Mouse (Mus musculus): ENCODE measurements around the gene Spata48. TPM values are rescaled to one million over a fixed set of nuclear protein-coding genes. Genes with fewer than 3 reads are reported as not detected.

Gene Spata48
- polyA plus RNA-seq (2012), result 6.2 and 6.8 TPM in 2 replicates

DNA sequence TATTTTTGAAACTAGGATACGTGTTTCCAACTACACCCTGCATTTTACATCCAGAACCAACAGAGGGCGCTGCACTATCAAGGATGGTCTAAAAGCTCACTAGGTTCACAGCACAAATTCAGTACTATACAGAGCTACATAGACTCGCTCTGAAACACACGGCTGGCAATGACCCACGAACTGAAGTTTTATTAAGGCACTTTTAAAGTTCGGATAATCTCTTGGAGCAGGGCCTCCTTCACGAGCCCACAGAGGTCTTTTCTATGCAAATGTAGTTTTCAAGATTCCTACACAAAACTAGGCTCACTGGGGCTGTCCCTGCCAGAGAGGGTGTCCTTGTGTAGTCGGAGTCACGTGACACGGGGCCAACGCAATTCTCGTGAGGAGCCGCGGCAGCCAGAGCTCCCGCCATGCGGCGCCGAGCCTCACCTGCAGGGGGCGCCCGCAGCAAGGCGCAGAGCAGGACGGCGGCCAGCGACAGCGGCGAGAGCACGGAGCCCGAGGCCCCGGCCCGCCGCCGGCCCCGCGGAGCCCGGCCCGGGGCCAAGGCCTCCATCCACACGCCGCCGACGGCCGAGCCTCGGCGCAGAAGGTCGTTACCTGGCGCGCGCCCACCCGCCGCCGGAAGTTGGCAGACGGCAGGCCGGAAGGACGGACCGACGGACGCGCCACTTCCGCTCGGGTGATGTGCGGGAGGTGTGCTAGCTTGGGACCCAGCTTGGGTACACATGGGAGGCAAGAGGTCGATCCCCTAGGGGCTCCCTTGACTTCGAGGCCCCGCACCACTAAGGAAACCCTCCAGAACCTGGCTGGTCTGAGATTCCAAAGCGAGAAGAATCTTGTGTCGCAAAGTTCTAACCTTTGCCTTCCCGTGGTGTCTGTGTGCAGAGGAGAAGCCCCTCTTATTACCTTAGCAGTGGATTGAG is at the start of gene Spata48, which contains the start of gene Zpbp:
TSS of gene Spata48 (plus strand) at position 460 of the 926 bp plus-strand sequence.
TSS of gene Zpbp (minus strand) at position 774 of the 926 bp plus-strand sequence.
- TF ChIP-seq GATA1 (IDR thresholded peaks at IDR 0.05; ENCODE audit: low read length), result no peak

DNA sequence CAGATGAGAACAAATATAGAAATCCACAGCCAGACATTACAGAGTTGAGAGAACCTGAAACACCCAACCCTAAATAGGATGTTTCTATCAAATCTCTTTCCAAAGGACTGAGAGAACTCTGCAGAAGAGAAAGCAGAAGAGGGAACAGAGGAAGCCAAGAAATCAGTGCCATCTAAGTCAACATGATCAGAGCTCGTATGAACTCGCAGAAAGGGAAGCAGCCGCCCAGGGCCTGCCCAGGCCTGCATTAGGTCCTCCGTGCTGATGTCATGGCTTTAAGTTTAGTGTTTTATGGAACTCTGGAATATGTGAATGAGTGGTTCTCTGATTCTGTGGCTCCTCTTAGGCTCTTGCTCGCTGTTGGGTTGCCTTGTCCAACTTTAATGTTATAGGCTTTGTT is 47.7 kb upstream of the Spata48 start:
- TF ChIP-seq GATA1 (IDR thresholded peaks at IDR 0.05; ENCODE audit: low read length), result no peak

DNA sequence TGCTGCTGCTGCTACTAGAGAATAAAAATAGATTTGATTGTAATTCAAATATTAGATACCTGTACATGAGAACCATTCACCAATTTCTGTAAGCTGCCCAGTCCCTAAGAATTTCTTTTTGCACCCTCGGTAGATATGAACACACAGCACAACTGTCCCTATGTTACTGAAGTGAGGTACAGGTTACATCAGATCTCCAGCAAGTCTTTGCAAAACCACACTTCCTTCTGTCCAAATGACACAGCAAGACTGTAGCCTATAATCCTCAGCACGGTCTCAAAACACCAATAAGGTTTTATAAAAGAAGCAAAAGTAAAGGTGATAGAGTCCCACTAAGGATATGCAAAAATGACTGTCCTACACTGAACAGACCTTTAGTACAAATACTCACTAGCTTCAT is 44.5 kb upstream of the Spata48 start:
- no peak for TF ChIP-seq GATA1 (IDR thresholded peaks at IDR 0.05; ENCODE audit: low read length)

DNA sequence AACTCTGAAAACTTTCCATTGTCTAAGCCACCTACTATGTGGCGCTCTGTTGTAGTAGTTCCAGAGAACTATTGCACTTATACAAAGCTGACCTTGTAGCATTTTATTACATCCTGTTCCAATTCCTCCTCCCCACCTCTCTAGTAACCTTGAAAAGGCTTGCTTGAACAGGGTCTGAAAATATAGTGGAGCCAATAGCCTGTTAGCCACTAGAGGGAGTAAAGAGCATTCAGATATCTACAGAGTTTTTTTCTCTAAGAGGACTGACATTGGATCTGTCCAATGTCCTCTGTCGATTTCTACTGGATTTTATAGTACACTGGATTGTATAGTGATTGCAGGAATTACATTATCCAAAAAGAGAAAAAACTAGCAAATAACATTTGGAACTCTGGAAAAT is 6.9 kb upstream of the Spata48 start:
- no peak for TF ChIP-seq GATA1 (IDR thresholded peaks at IDR 0.05; ENCODE audit: low read length)

DNA sequence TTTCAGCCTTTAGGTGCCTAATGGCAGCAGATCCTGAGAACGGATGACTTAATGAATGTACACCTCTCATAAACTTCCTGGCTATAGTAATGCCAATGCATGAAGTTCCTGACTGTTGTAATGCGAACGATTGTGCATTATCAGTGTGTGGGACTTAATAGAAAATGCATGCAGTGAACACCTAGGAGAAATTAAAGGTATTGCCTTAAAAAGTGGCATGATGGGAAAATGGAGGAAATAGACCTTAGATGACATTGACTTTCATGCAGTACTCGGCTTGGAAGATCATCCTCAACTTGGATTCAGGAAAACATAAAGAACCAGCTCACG is 632 bp downstream of the Spata48 start:
- TF ChIP-seq GATA1 (IDR thresholded peaks at IDR 0.05; ENCODE audit: low read length), result no peak

DNA sequence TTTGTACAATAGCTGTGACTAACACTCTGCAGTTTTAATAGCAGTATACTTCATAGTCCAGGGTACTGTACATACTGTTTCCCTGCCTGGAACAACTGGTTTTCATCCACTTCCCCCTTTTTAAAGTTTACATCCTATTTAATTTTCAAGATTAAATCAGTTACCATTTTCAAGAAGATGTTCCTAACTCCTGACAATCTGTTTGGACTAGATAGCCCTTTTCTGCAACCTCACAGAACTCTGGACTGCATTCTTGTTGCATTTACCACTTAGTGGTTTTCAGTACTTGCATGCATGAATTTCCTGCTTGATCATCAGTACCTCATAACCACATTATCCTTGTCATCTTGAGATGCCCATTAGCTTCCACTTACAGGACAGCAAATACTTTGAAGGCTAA is 7.0 kb downstream of the Spata48 start:
- TF ChIP-seq GATA1 (IDR thresholded peaks at IDR 0.05; ENCODE audit: low read length), result peak; percentile 61

DNA sequence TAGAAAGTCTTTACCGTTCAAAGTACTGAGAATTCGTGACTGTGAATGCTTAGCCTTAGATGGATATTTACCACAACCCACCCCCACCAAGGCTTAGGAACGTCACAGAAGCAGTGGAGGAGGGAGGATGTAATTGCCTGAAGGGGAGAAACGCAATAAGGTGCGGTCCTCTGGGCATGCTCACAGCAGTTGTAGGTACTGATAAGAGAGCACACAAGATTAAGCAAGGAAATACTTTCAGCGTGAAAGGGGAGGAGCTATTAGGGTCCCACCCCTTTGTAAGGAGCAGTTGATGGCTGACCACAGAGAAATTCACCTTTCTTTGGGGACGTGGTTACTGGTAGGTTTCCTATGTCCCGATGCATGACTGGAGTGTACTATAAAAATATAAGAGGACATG is 22.5 kb downstream of the Spata48 start:
- TF ChIP-seq GATA1 (IDR thresholded peaks at IDR 0.05; ENCODE audit: low read length), result no peak

DNA sequence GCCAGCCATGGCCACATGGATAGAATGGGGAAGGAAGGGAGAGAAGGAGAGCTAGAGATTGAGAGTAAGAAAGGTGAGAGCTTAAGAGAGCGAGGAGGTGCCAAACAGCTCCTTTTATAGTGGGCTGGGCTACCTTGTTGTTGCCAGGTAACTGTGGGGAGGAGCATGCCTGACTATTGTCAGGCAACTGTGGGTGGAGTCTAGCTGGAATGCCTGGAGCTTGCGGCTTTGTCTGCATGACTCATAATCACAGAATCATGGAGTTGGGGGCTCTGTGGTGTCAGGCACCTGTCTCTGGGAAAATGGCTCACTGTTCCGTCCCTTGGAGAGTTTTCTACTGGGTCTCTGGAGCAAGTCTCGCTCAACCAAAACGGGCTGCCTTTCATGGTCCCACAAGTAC is 30.1 kb downstream of the Spata48 start:
- no peak for TF ChIP-seq GATA1 (IDR thresholded peaks at IDR 0.05; ENCODE audit: low read length)

DNA sequence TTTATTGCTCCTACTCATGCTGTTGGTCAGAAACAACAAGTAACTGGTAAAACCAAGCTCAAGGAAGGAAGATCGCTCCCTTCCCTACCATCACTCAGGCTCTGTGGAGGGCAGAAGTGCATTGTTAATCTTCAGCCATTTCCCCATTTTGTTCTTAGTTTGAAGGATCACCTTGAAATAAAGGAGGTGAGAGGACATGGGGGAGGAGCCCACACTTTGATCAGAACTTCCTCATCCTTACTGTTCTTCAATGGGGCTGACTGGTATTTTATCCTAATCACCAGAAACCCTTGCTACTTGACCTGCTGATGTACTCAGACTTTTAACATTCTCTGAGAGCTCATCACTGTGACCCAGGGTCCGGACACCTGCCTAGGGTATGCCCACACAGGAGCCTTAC is 33.8 kb downstream of the Spata48 start:
- no peak for TF ChIP-seq GATA1 (IDR thresholded peaks at IDR 0.05; ENCODE audit: low read length)

DNA sequence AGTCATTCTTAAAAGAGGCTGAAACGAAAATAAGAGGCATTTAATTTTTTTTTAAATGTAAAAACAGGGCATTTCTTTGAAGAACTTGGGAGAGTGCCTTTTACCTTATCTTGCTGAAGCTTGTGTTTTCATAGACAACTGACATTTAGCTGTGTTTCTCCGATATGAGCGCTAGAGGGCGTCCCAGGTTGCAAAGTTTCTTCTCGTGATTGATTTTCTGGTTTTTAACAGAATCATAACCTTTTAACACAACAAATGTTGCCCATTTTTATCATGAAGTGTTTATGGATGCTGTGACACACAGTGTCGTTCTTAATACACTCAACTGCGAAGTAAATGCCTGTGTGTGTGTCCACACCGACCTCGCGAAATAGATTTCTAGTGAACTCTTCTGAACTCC is 38.0 kb downstream of the Spata48 start:
- TF ChIP-seq GATA1 (IDR thresholded peaks at IDR 0.05; ENCODE audit: low read length), result no peak

DNA sequence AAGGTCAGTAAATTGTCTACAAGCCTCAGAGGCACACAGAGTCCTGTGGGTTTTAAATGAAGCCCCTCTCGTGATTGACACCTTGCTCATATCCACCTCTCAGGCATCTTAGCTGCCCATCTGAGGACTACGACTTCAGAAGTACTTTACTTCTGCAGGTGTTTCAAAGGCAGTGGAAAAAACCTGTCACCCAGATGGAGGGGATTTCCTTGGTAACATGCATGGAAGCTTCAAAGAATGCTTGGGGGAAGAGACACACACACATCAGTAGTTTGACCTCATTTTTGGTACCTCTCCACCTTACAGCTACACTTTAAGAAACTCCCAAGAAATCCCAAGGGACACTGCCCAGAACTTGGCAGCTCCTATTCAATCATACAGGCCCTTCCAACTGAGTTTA is 44.3 kb downstream of the Spata48 start:
- no peak for TF ChIP-seq GATA1 (IDR thresholded peaks at IDR 0.05; ENCODE audit: low read length)

DNA sequence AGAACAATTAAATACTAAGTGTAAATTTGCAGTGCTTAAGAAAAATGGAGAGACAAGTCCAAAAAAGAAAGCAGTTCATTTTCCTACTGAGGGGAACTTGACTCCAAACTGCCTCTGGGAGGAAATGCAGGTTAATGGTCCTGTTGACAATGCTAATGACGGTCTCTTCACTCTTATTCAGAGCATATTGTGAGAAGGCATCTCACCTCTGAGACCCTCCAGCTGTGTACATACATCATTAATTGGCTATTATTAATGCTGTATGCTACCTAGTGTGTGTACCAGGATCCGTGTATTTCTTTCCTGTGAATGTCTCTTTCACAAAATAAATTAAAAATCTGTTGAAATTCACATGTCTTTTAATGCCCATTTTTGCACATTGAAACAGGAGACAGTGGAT is 47.5 kb downstream of the Spata48 start:
- TF ChIP-seq GATA1 (IDR thresholded peaks at IDR 0.05; ENCODE audit: low read length), result no peak

DNA sequence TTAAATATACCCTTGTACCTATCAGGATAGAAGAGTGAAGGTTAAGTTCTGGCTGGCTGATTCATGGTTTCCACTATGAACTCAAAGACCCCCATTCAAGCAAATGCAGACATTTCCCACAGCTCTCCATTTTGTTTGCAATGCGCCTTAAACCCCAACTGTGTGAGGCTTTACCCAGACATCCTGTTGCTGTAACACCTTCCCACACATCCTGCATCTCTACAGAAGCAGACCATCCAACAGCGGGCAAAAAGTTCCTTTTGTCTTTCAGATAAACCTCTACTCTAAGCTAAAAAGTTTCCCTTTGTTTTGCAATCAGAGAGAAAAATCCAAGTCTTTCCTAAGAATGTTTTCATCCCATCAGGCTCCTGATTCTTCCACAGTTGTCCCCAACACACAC is 50.2 kb downstream of the Spata48 start:
- no peak for TF ChIP-seq GATA1 (IDR thresholded peaks at IDR 0.05; ENCODE audit: low read length)

DNA sequence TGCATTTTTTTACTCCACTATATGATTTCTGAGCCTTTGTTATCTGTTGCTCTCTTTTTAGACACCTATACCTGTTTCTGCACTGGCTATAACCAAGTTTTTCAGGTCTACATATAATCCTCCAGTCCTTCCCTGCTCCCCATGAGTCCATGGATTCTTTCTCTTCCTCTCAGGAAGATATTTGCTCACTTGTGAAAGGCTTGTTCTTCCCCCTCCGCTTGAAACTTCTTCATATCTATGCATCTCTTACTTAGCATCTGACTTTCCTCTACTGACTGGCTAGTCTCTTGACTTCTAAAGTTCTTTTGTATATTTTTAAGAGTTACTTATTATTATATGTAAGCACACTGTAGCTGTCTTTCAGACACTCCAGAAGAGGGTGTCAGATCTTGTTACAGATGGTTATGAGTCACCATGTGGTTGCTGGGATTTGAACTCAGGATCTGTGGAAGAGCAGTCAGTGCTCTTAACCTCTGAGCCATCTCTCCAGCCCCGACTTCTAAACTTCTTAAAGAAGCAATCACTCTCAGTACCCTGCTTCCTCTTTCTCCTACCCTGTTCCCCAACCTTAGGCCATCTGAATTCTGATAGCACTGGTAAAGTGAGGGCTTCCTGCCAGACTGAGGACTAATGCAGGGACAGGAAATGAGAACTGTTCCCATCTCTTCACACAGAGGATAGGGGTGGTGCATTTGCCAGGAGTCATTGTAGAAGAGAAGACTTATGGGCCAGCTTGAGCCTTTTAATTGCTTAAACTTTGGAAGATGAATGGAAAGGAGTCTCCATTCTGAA is 51.3 kb downstream of the Spata48 start:
- TF ChIP-seq GATA1 (IDR thresholded peaks at IDR 0.05; ENCODE audit: low read length), result no peak

DNA sequence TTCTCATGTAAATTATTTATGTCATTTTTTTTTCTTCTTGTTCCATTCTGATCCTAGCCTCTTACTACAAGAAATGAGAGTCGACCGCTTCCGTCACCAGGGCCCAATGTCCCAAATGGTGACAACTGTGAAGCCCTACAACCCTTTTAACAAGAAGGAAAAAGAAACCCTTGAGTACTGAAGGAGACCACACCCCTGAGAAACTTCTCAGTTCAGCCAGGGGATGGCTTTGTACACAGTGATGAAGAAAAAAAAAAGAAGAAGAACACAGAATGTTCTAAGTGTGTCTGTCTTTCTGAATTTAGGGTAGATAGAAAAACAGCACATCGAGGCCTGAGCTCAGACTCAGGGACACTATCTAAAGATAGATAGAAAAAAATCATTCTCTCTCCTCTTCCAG is 53.0 kb downstream of the Spata48 start:
- TF ChIP-seq GATA1 (IDR thresholded peaks at IDR 0.05; ENCODE audit: low read length), result no peak

DNA sequence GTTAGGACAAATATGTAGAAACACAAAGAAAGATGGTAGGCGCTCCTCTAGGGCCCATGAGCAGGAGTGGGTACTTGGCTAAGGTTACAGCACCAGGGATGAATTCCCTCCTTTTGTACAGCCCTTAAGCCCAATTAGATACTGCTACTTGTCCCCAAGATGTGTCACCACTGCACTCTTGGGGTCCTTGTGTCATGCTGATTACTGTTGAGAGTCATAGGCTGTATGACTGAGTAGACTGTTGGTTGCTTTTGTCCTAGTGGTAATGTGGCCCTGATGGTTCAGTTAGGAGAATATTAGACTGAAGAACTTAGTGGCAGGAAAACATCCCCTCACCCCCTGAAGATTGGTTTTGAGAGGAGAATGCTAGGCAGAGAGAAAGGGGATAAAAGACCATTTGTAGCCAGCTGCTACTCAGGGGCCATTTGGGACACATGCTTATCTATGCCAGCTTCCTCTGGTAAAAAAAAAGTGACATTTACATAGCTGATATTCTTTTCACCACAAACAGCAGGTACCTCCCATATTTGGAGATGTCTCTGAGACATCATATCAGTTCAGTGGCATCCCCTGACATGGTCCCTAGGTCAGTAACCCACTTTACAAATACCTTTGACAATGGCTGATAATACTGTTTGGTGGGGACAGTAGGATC is 56.0 kb downstream of the Spata48 start:
- peak; percentile 84 for TF ChIP-seq GATA1 (IDR thresholded peaks at IDR 0.05; ENCODE audit: low read length)
